Mouse (Mus musculus) thymus, adult 2 months (tissue): ENCODE results near the gene Cbarp.

Experiments
- CTCF ChIP-seq: fragments of 200-500 bp; IDR thresholded peaks from 2 replicates; pipeline ENCODE4 v1.5.1; 2012; ENCODE audit warnings: mild to moderate bottlenecking, control low read depth, low read length, moderate library complexity, borderline replicate concordance; ENCODE audit not compliant: control insufficient read depth, poor library complexity, insufficient read depth; ENCODE audit errors: extremely low read depth
- POLR2A ChIP-seq: fragments of 200-500 bp; IDR thresholded peaks from 2 replicates; pipeline ENCODE4 v1.6.1; 2012; ENCODE audit warnings: mild to moderate bottlenecking, low read length, control low read depth, moderate library complexity; ENCODE audit not compliant: control insufficient read depth, poor library complexity, insufficient read depth; ENCODE audit errors: extremely low read depth

GRCm38 (mm10) chr10:80103032-80103431, 37.6 kb downstream of the Cbarp start:
- no peak for TF ChIP-seq POLR2A
- no peak for TF ChIP-seq CTCF
